Mouse (Mus musculus) embryonic facial prominence, embryonic 11.5 days (tissue): ENCODE measurements around the gene Setd2. TPM values are rescaled to one million over a fixed set of nuclear protein-coding genes. Genes with fewer than 3 reads are reported as not detected.

Experiments
- microRNA-seq: library from miRNA; unstranded; fragments of <30 nt; microRNA quantifications from one replicate; pipeline ENCODE4, GENCODE M21; 2016; ENCODE audit warnings: borderline number of aligned reads
- polyA plus RNA-seq: library from polyadenylated mRNA; unstranded; fragments of >200 nt; fragmentation: Nextera tagmentation; extraction: Ambion mirVana; gene quantifications from 2 replicates; pipeline ENCODE4 v1.2.1, GENCODE M21; 2014

Gene Setd2
- polyA plus RNA-seq, 1 experiment from 2014 or later = 51.1 TPM

Small RNAs within 50 kb of the gene (microRNA-seq; reads per million reads assigned to microRNA genes)
- gene Mir8107 = not detected

Other genes with a start within 250 kb of the Setd2 start
- 35.1 and 37.7 TPM in 2 replicates for gene Elp6, start 227.4 kb upstream of the Setd2 start, polyA plus RNA-seq
- 23.2 and 23.6 TPM in 2 replicates for gene Scap, start 199.3 kb upstream of the Setd2 start, polyA plus RNA-seq
- gene Ptpn23, start 124.4 kb upstream of the Setd2 start, polyA plus RNA-seq = 11.0 and 14.6 TPM in 2 replicates
- gene Ngp, start 112.8 kb upstream of the Setd2 start, polyA plus RNA-seq = 1.5 and 2.3 TPM in 2 replicates
- 7.4 and 7.5 TPM in 2 replicates for gene Klhl18, start 55.9 kb upstream of the Setd2 start, polyA plus RNA-seq
- 0.59 and 1.2 TPM in 2 replicates for gene Kif9, start 55.6 kb upstream of the Setd2 start, polyA plus RNA-seq
- gene Nradd, start 91.9 kb downstream of the Setd2 start, polyA plus RNA-seq = 25.1 and 29.2 TPM in 2 replicates
- gene Nbeal2, start 121.6 kb downstream of the Setd2 start, polyA plus RNA-seq = 0.70 and 0.71 TPM in 2 replicates
- 117 and 118 TPM in 2 replicates for gene Ccdc12, start 123.9 kb downstream of the Setd2 start, polyA plus RNA-seq
- gene Myl3, start 209.3 kb downstream of the Setd2 start, polyA plus RNA-seq = 2.8 and 14.9 TPM in 2 replicates
- 37.8 and 39.8 TPM in 2 replicates for gene Pth1r, start 214.5 kb downstream of the Setd2 start, polyA plus RNA-seq